Mouse (Mus musculus) liver, embryonic 15.5 days (tissue): ENCODE measurements around the gene Chit1. TPM values are rescaled to one million over a fixed set of nuclear protein-coding genes. Genes with fewer than 3 reads are reported as not detected.
A peak's percentile ranks its signal among the peaks of the same experiment; 100 is the strongest.

Source experiments
- ATAC-seq: fragments of 200-750 bp; cut with Nextera tagmentation; 2 replicates; pipeline ENCODE4 v1.8.0; 2017; ENCODE audit warnings: moderate number of reproducible peaks, mild to moderate bottlenecking, moderate library complexity; ENCODE audit not compliant: insufficient read depth
- H3K27ac ChIP-seq: fragments of 300-500 bp; sonication (generic); replicated peaks from 2 replicates; pipeline ENCODE4 v1.5.1; 2015; ENCODE audit warnings: mild to moderate bottlenecking, inconsistent platforms
- H3K27me3 ChIP-seq: fragments of 300-500 bp; sonication (generic); 2 replicates; pipeline ENCODE4 v1.6.1; 2015; ENCODE audit warnings: mild to moderate bottlenecking, inconsistent platforms
- H3K36me3 ChIP-seq: fragments of 300-500 bp; sonication (generic); replicated peaks from 2 replicates; pipeline ENCODE4 v1.6.1; 2015; ENCODE audit warnings: moderate library complexity, mild to moderate bottlenecking, inconsistent platforms
- H3K4me1 ChIP-seq: fragments of 300-500 bp; sonication (generic); replicated peaks from 2 replicates; pipeline ENCODE4 v1.6.1; 2015; ENCODE audit warnings: inconsistent platforms
- H3K4me2 ChIP-seq: fragments of 300-500 bp; sonication (generic); 2 replicates; pipeline ENCODE4 v1.6.1; 2015; ENCODE audit warnings: moderate library complexity, mild to moderate bottlenecking, inconsistent platforms
- H3K4me3 ChIP-seq: fragments of 300-500 bp; sonication (generic); replicated peaks from 2 replicates; pipeline ENCODE4 v1.5.1; 2015; ENCODE audit warnings: mild to moderate bottlenecking, inconsistent platforms
- H3K9ac ChIP-seq: fragments of 300-500 bp; sonication (generic); 2 replicates; pipeline ENCODE4 v1.6.1; 2015; ENCODE audit warnings: moderate library complexity, mild to moderate bottlenecking, inconsistent platforms
- H3K9me3 ChIP-seq: fragments of 300-500 bp; sonication (generic); replicated peaks from 2 replicates; pipeline ENCODE4 v1.6.1; 2016; ENCODE audit warnings: inconsistent platforms
- WGBS: fragments of 180-500 bp; shearing (Covaris S2); methylation state at CpG from one replicate; pipeline ENCODE4 v1.1.7; 2015; ENCODE audit warnings: mixed read lengths; ENCODE audit not compliant: insufficient replicate concordance; 5-methylcytosine and 5-hydroxymethylcytosine counted together
- polyA plus RNA-seq: library from polyadenylated mRNA; unstranded; fragments of >200 nt; fragmentation: Nextera tagmentation; extraction: Ambion mirVana; gene quantifications from 2 replicates; pipeline ENCODE4 v1.2.1, GENCODE M21; 2015

Gene Chit1
- 0.07 and 0.20 TPM in 2 replicates for polyA plus RNA-seq

- Histone ChIP-seq H3K4me1 (peaks cover 29% of the 10 kb centered on the region), H3K27me3 (peaks cover 30% of the 10 kb centered on the region), H3K9me3 (no peaks in the 10 kb centered on the region), H3K27ac (peak within 1 kb of the TSS; percentile 90), H3K4me3 (peak within 1 kb of the TSS; percentile 20), H3K9ac (peak within 1 kb of the TSS; percentile 35; the same call in 1 of the 2 replicates), H3K36me3 (no peaks in the 10 kb centered on the region), H3K4me2 (peak within 1 kb of the TSS; percentile 56)
- 55% methylated on average over 4 of the region's 4 CpGs for WGBS
- ATAC-seq = peak; percentile 80
These were observed at the start of gene Chit1 for GRCm38 (mm10) chr1:134110979-134111378. Chit1 (plus strand) TSS chr1:134111242.

GRCm38 (mm10) chr1:134061915-134062314, 49.1 kb upstream of the Chit1 start:
- Histone ChIP-seq H3K9ac (no peak overlapping the region), H3K27ac (0 out of 2 replicates have a peak overlapping the region, but pooled peaks have one; percentile 5)

GRCm38 (mm10) chr1:134062411-134063085, 48.5 kb upstream of the Chit1 start:
- peaks cover 97% of the 10 kb centered on the region for H3K4me1 ChIP-seq
- peak overlapping the region; percentile 48; the same call in 1 of the 2 replicates for H3K9ac ChIP-seq
- H3K9me3 ChIP-seq = no peaks in the 10 kb centered on the region
- H3K4me3 ChIP-seq = peak overlapping the region; percentile 30; the same call in 1 of the 2 replicates
- WGBS = 26% methylated on average over 11 of the region's 11 CpGs
- peak overlapping the region; percentile 79 for H3K27ac ChIP-seq
- H3K27me3 ChIP-seq = peaks cover 66% of the 10 kb centered on the region
- peak overlapping the region; percentile 58 for H3K4me2 ChIP-seq
- no peak for ATAC-seq
- no peaks in the 10 kb centered on the region for H3K36me3 ChIP-seq

More at GRCm38 (mm10) chr1:134061915-134062314, 49.1 kb upstream of the Chit1 start:
- no peak for ATAC-seq
- peaks cover 59% of the 10 kb centered on the region for H3K27me3 ChIP-seq
- H3K36me3 ChIP-seq = no peaks in the 10 kb centered on the region
- H3K4me2 ChIP-seq = peak overlapping the region; percentile 98
- WGBS = 69% methylated on average over 3 of the region's 3 CpGs
- H3K4me1 ChIP-seq = peaks cover 97% of the 10 kb centered on the region
- no peak overlapping the region for H3K4me3 ChIP-seq
- no peaks in the 10 kb centered on the region for H3K9me3 ChIP-seq

GRCm38 (mm10) chr1:134063086-134063772, 47.8 kb upstream of the Chit1 start:
- H3K27ac ChIP-seq = peak overlapping the region; percentile 79
- peak overlapping the region; percentile 48 for H3K9ac ChIP-seq
- H3K4me2 ChIP-seq = peak overlapping the region; percentile 58
- H3K9me3 ChIP-seq = no peaks in the 10 kb centered on the region
- peaks cover 96% of the 10 kb centered on the region for H3K4me1 ChIP-seq
- 5% methylated on average over 33 of the region's 33 CpGs for WGBS
- peak overlapping the region; percentile 30 for H3K4me3 ChIP-seq
- no peaks in the 10 kb centered on the region for H3K36me3 ChIP-seq
- H3K27me3 ChIP-seq = peaks cover 72% of the 10 kb centered on the region
- no peak for ATAC-seq

- Histone ChIP-seq H3K4me2 (peak overlapping the region; percentile 58), H3K27ac (peak overlapping the region; percentile 79), H3K36me3 (no peaks in the 10 kb centered on the region), H3K9me3 (no peaks in the 10 kb centered on the region), H3K4me3 (peak overlapping the region; percentile 30), H3K4me1 (peaks cover 95% of the 10 kb centered on the region), H3K27me3 (peaks cover 76% of the 10 kb centered on the region), H3K9ac (peak overlapping the region; percentile 48)
- ATAC-seq = no peak
- whole genome bisulfite sequencing = 25% methylated on average over 9 of the region's 9 CpGs
These were observed 47.3 kb upstream of the Chit1 start for GRCm38 (mm10) chr1:134063773-134064125.

- no peak for ATAC-seq
- peaks cover 92% of the 10 kb centered on the region for H3K4me1 ChIP-seq
- H3K27ac ChIP-seq = peak overlapping the region; percentile 79
- H3K9me3 ChIP-seq = no peaks in the 10 kb centered on the region
- H3K36me3 ChIP-seq = no peaks in the 10 kb centered on the region
- H3K4me2 ChIP-seq = no peak overlapping the region
- WGBS = 75% methylated on average over 2 of the region's 2 CpGs
- H3K9ac ChIP-seq = no peak overlapping the region
- H3K27me3 ChIP-seq = peaks cover 76% of the 10 kb centered on the region
- H3K4me3 ChIP-seq = no peak overlapping the region
These were observed 46.7 kb upstream of the Chit1 start for GRCm38 (mm10) chr1:134064296-134064831.

- 18% methylated on average over 4 of the region's 4 CpGs for whole genome bisulfite sequencing
- H3K4me2 ChIP-seq = no peak overlapping the region
- H3K9me3 ChIP-seq = no peaks in the 10 kb centered on the region
- H3K36me3 ChIP-seq = no peaks in the 10 kb centered on the region
- peak overlapping the region; percentile 79 for H3K27ac ChIP-seq
- no peak overlapping the region for H3K9ac ChIP-seq
- H3K27me3 ChIP-seq = peaks cover 79% of the 10 kb centered on the region
- peak; percentile 16; the same call in 1 of the 2 replicates for ATAC-seq
- H3K4me1 ChIP-seq = peaks cover 92% of the 10 kb centered on the region
- H3K4me3 ChIP-seq = no peak overlapping the region
These were observed 45.7 kb upstream of the Chit1 start for GRCm38 (mm10) chr1:134065241-134065809.

- Histone ChIP-seq H3K27me3 (peaks cover 73% of the 10 kb centered on the region), H3K4me2 (no peak overlapping the region), H3K27ac (peak overlapping the region; percentile 60), H3K4me1 (peaks cover 93% of the 10 kb centered on the region), H3K36me3 (no peaks in the 10 kb centered on the region), H3K4me3 (no peak overlapping the region), H3K9ac (no peak overlapping the region), H3K9me3 (no peaks in the 10 kb centered on the region)
- ATAC-seq = no peak
- 53% methylated on average over 3 of the region's 3 CpGs for WGBS
These were observed 44.5 kb upstream of the Chit1 start for GRCm38 (mm10) chr1:134066554-134066953.

- Histone ChIP-seq H3K27me3 (peaks cover 67% of the 10 kb centered on the region), H3K9me3 (no peaks in the 10 kb centered on the region), H3K4me3 (no peak overlapping the region), H3K27ac (peak overlapping the region; percentile 60; the same call in 1 of the 2 replicates), H3K36me3 (no peaks in the 10 kb centered on the region), H3K4me2 (no peak overlapping the region), H3K4me1 (peaks cover 93% of the 10 kb centered on the region), H3K9ac (no peak overlapping the region)
- WGBS = 6% methylated on average over 8 of the region's 8 CpGs
- no peak for ATAC-seq
These were observed 43.9 kb upstream of the Chit1 start for GRCm38 (mm10) chr1:134067143-134067619.

- ATAC-seq = no peak
- 80% methylated on average over 8 of the region's 8 CpGs for WGBS
- H3K27me3 ChIP-seq = peaks cover 37% of the 10 kb centered on the region
These were observed 40.9 kb upstream of the Chit1 start for GRCm38 (mm10) chr1:134070099-134070669.

More at GRCm38 (mm10) chr1:134070099-134070669, 40.9 kb upstream of the Chit1 start:
- H3K9ac ChIP-seq = no peak overlapping the region
- no peaks in the 10 kb centered on the region for H3K9me3 ChIP-seq
- H3K27ac ChIP-seq = peak overlapping the region; percentile 98
- H3K36me3 ChIP-seq = peaks cover 12% of the 10 kb centered on the region
- H3K4me3 ChIP-seq = no peak overlapping the region
- peaks cover 93% of the 10 kb centered on the region for H3K4me1 ChIP-seq
- peak overlapping the region; percentile 1; the same call in 1 of the 2 replicates for H3K4me2 ChIP-seq
